ENCODE assay signal across 9 mouse cellular contexts in genomic region chr13:54757093-54757830, GRCm38 (mm10). TPM values are rescaled to one million over a fixed set of nuclear protein-coding genes. Genes with fewer than 3 reads are reported as not detected.
DNase-seq lines count a peak whose midpoint lies in the region; ATAC-seq and TF ChIP-seq lines count a peak whose summit lies in the region.
"Had no signal": no experiment of that assay in that cellular context is flagged by ENCODE, and none has a peak within 500 bp of the region (broad histone marks: within the 10 kb centered on the region; RNA-seq: fewer than 3 reads in every experiment).

No protein-coding gene starts in this region.

- H3K4me2 ChIP-seq in heart, embryonic 14.5 days (ENCODE audit: low read length), result peak overlapping the region; percentile 67
- peak overlapping the region; percentile 85 for H3K4me2 ChIP-seq in forebrain, embryonic 12.5 days
- peak overlapping the region; percentile 50; the same call in 1 of the 2 replicates for H3K4me2 ChIP-seq in liver, embryonic 15.5 days

- ATAC-seq in heart, embryonic 14.5 days (ENCODE audit: insufficient number of reproducible peaks, insufficient read depth, low FRiP score, low read depth), result no peak
- no peak for ATAC-seq in forebrain, embryonic 12.5 days (ENCODE audit: low FRiP score)
- ATAC-seq in liver, embryonic 15.5 days (ENCODE audit: insufficient read depth), result no peak
- ATAC-seq in frontal cortex, adult (ENCODE audit: low TSS enrichment), result no peak
- ATAC-seq in erythroid progenitor cell, adult 5-6 weeks (replicated peaks; ENCODE audit: low FRiP score, poor library complexity, severe bottlenecking), result no peak

- TF ChIP-seq EP300 in heart, adult 2 months (IDR thresholded peaks at IDR 0.05; ENCODE audit: insufficient read depth, low read depth, low read length), result no peak

- peaks cover 57% of the 10 kb centered on the region for H3K27me3 ChIP-seq in heart, embryonic 14.5 days (ENCODE audit: control insufficient read depth, insufficient read depth, low read length)
- peaks cover 3% of the 10 kb centered on the region for H3K27me3 ChIP-seq in heart, adult 2 months (ENCODE audit: control insufficient read depth, insufficient read depth, low read length)
- peaks cover 63% of the 10 kb centered on the region for H3K27me3 ChIP-seq in forebrain, embryonic 12.5 days
- peaks cover 70% of the 10 kb centered on the region for H3K27me3 ChIP-seq in liver, embryonic 15.5 days

- no peak for TF ChIP-seq CTCF in heart, adult 2 months (IDR thresholded peaks at IDR 0.05)

- no peaks in the 10 kb centered on the region for H3K36me3 ChIP-seq in heart, embryonic 14.5 days (ENCODE audit: control insufficient read depth, insufficient read depth, low read length)
- H3K36me3 ChIP-seq in heart, adult 2 months (ENCODE audit: control insufficient read depth, insufficient read depth, low read length), result no peaks in the 10 kb centered on the region
- H3K36me3 ChIP-seq in forebrain, embryonic 12.5 days (replicated peaks), result no peaks in the 10 kb centered on the region
- H3K36me3 ChIP-seq in liver, embryonic 15.5 days (replicated peaks), result no peaks in the 10 kb centered on the region

- 46% methylated on average over 10 of the region's 10 CpGs for WGBS in heart, embryonic 14.5 days
- WGBS in heart, adult 2 months, result 45% methylated on average over 10 of the region's 10 CpGs
- WGBS in forebrain, embryonic 12.5 days, result 37% methylated on average over 10 of the region's 10 CpGs
- WGBS in liver, embryonic 15.5 days (ENCODE audit: insufficient replicate concordance), result 45% methylated on average over 10 of the region's 10 CpGs

- DNase-seq in heart, adult 2 months, result no peak
- DNase-seq in MN1 (ENCODE audit: low spot score), result peak; percentile 59
- DNase-seq in kidney, adult 11 months, result no peak

- no peak for TF ChIP-seq POLR2A in heart, adult 2 months (IDR thresholded peaks at IDR 0.05; ENCODE audit: insufficient read depth, low read depth, low read length)

- no peak overlapping the region for H3K9ac ChIP-seq in heart, embryonic 14.5 days (ENCODE audit: low read length)
- H3K9ac ChIP-seq in heart, adult 2 months (ENCODE audit: low read depth, low read length), result no peak overlapping the region
- peak overlapping the region; percentile 61; the same call in 1 of the 2 replicates for H3K9ac ChIP-seq in forebrain, embryonic 12.5 days
- no peak overlapping the region for H3K9ac ChIP-seq in liver, embryonic 15.5 days

- H3K4me3 ChIP-seq in heart, embryonic 14.5 days (ENCODE audit: control insufficient read depth in 1 of 2, insufficient read depth in 1 of 2, low read depth in 1 of 2, low read length in 2 of 2), result no peak overlapping the region
- H3K4me3 ChIP-seq in heart, adult 2 months, result no peak overlapping the region
- peak overlapping the region; percentile 47 for H3K4me3 ChIP-seq in forebrain, embryonic 12.5 days (replicated peaks)
- no peak overlapping the region for H3K4me3 ChIP-seq in liver, embryonic 15.5 days (replicated peaks)

- no peaks in the 10 kb centered on the region for H3K79me2 ChIP-seq in heart, adult 2 months (replicated peaks; ENCODE audit: control insufficient read depth, insufficient read depth, low read length)

- intact Hi-C loops in heart, adult 2 months (cut with DNase I), result no loop called here

- no peaks in the 10 kb centered on the region for H3K9me3 ChIP-seq in heart, embryonic 14.5 days (ENCODE audit: control insufficient read depth, low read length)
- no peaks in the 10 kb centered on the region for H3K9me3 ChIP-seq in forebrain, embryonic 12.5 days
- no peaks in the 10 kb centered on the region for H3K9me3 ChIP-seq in liver, embryonic 15.5 days (replicated peaks)

- peaks cover 5% of the 10 kb centered on the region in 2 experiments; a peak in 3 of 4 replicates for H3K4me1 ChIP-seq in heart, embryonic 14.5 days (ENCODE audit: control insufficient read depth in 2 of 2, insufficient read depth in 2 of 2, low read length in 2 of 2)
- no peaks in the 10 kb centered on the region for H3K4me1 ChIP-seq in heart, adult 2 months (ENCODE audit: control insufficient read depth, insufficient read depth, low read length)
- peaks cover 46% of the 10 kb centered on the region for H3K4me1 ChIP-seq in forebrain, embryonic 12.5 days
- H3K4me1 ChIP-seq in liver, embryonic 15.5 days (replicated peaks), result 0 out of 2 replicates have a peak, but pooled peaks cover 9% of the 10 kb centered on the region

- H3K27ac ChIP-seq in heart, embryonic 14.5 days (replicated peaks in 1 of 2; ENCODE audit: control insufficient read depth in 1 of 2, insufficient read depth in 1 of 2, low read depth in 2 of 2, low read length in 2 of 2), result no peak overlapping the region
- H3K27ac ChIP-seq in heart, adult 2 months, result no peak overlapping the region
- H3K27ac ChIP-seq in forebrain, embryonic 12.5 days, result peak overlapping the region; percentile 94
- no peak overlapping the region for H3K27ac ChIP-seq in liver, embryonic 15.5 days (replicated peaks)

RNA-seq across cellular contexts. Expression of gene Gprin1, which starts 7.6 kb away (rescaled TPM):
- polyA plus RNA-seq in heart, embryonic 14.5 days (2014; fragmentation: Nextera tagmentation; extraction: Ambion mirVana), result 0.08 and 0.12 TPM in 2 replicates
- total RNA-seq in heart, adult 2 months (2021), result not detected
- 0.03 TPM in 1 of 2 replicates, not detected in the other for polyA plus RNA-seq in heart, adult 2 months (2012; rRNA removed)
- polyA plus RNA-seq in forebrain, embryonic 12.5 days (2016; fragmentation: Nextera tagmentation; extraction: Ambion mirVana), result 4.3 and 11.3 TPM in 2 replicates
- polyA plus RNA-seq in liver, embryonic 15.5 days (2015; fragmentation: Nextera tagmentation; extraction: Ambion mirVana), result 0.02 and 0.05 TPM in 2 replicates
- not detected in 2 replicates for total RNA-seq in erythroid progenitor cell, adult 5-6 weeks (2015; ENCODE audit: low replicate concordance)
- total RNA-seq in erythroid progenitor cell, adult 5-6 weeks (2017; ENCODE audit: low replicate concordance), result not detected in 2 replicates

RNA-seq across cellular contexts. Expression of gene Sncb, which starts 9.1 kb away (rescaled TPM):
- polyA plus RNA-seq in heart, embryonic 14.5 days (2014; fragmentation: Nextera tagmentation; extraction: Ambion mirVana), result not detected in 2 replicates
- total RNA-seq in heart, adult 2 months (2021), result not detected
- polyA plus RNA-seq in heart, adult 2 months (2012; rRNA removed), result 0.20 and 0.31 TPM in 2 replicates
- 2.7 and 3.6 TPM in 2 replicates for polyA plus RNA-seq in forebrain, embryonic 12.5 days (2016; fragmentation: Nextera tagmentation; extraction: Ambion mirVana)
- polyA plus RNA-seq in liver, embryonic 15.5 days (2015; fragmentation: Nextera tagmentation; extraction: Ambion mirVana), result not detected in 2 replicates
- total RNA-seq in erythroid progenitor cell, adult 5-6 weeks (2015; ENCODE audit: low replicate concordance), result not detected in 2 replicates
- not detected in 2 replicates for total RNA-seq in erythroid progenitor cell, adult 5-6 weeks (2017; ENCODE audit: low replicate concordance)

RNA-seq across cellular contexts. Expression of gene Eif4e1b, which starts 26.5 kb away (rescaled TPM):
- polyA plus RNA-seq in heart, embryonic 14.5 days (2014; fragmentation: Nextera tagmentation; extraction: Ambion mirVana), result not detected in 2 replicates
- not detected for total RNA-seq in heart, adult 2 months (2021)
- polyA plus RNA-seq in heart, adult 2 months (2012; rRNA removed), result not detected in 2 replicates
- not detected in 2 replicates for polyA plus RNA-seq in forebrain, embryonic 12.5 days (2016; fragmentation: Nextera tagmentation; extraction: Ambion mirVana)
- not detected in 2 replicates for polyA plus RNA-seq in liver, embryonic 15.5 days (2015; fragmentation: Nextera tagmentation; extraction: Ambion mirVana)
- total RNA-seq in erythroid progenitor cell, adult 5-6 weeks (2015; ENCODE audit: low replicate concordance), result not detected in 2 replicates
- not detected in 2 replicates for total RNA-seq in erythroid progenitor cell, adult 5-6 weeks (2017; ENCODE audit: low replicate concordance)
- total RNA-seq: left cerebral cortex, adult 18-20 months had no signal

RNA-seq across cellular contexts. Expression of gene Tspan17, which starts 31.9 kb away (rescaled TPM):
- polyA plus RNA-seq in heart, embryonic 14.5 days (2014; fragmentation: Nextera tagmentation; extraction: Ambion mirVana), result 3.5 and 4.2 TPM in 2 replicates
- 10 to 100 TPM; 10.0 to 12.7 TPM for total RNA-seq in heart, adult 2 months (2021)
- polyA plus RNA-seq in heart, adult 2 months (2012; rRNA removed), result 7.2 and 7.6 TPM in 2 replicates
- 12.8 and 14.2 TPM in 2 replicates for polyA plus RNA-seq in forebrain, embryonic 12.5 days (2016; fragmentation: Nextera tagmentation; extraction: Ambion mirVana)
- polyA plus RNA-seq in liver, embryonic 15.5 days (2015; fragmentation: Nextera tagmentation; extraction: Ambion mirVana), result 1.0 and 1.8 TPM in 2 replicates
- not detected in 2 replicates for total RNA-seq in erythroid progenitor cell, adult 5-6 weeks (2015; ENCODE audit: low replicate concordance)
- total RNA-seq in erythroid progenitor cell, adult 5-6 weeks (2017; ENCODE audit: low replicate concordance), result 6.3 TPM in 1 of 2 replicates, not detected in the other

RNA-seq across cellular contexts. Expression of gene Cdhr2, which starts 56.0 kb away (rescaled TPM):
- not detected in 2 replicates for polyA plus RNA-seq in heart, embryonic 14.5 days (2014; fragmentation: Nextera tagmentation; extraction: Ambion mirVana)
- total RNA-seq in heart, adult 2 months (2021), result not detected
- polyA plus RNA-seq in heart, adult 2 months (2012; rRNA removed), result 0.04 TPM in 1 of 2 replicates, not detected in the other
- polyA plus RNA-seq in forebrain, embryonic 12.5 days (2016; fragmentation: Nextera tagmentation; extraction: Ambion mirVana), result 0.05 TPM in 1 of 2 replicates, not detected in the other
- polyA plus RNA-seq in liver, embryonic 15.5 days (2015; fragmentation: Nextera tagmentation; extraction: Ambion mirVana), result 16.6 and 19.9 TPM in 2 replicates
- total RNA-seq in erythroid progenitor cell, adult 5-6 weeks (2015; ENCODE audit: low replicate concordance), result not detected in 2 replicates
- not detected in 2 replicates for total RNA-seq in erythroid progenitor cell, adult 5-6 weeks (2017; ENCODE audit: low replicate concordance)
